Mouse (Mus musculus): ENCODE results near the gene Rab8a.

DNA sequence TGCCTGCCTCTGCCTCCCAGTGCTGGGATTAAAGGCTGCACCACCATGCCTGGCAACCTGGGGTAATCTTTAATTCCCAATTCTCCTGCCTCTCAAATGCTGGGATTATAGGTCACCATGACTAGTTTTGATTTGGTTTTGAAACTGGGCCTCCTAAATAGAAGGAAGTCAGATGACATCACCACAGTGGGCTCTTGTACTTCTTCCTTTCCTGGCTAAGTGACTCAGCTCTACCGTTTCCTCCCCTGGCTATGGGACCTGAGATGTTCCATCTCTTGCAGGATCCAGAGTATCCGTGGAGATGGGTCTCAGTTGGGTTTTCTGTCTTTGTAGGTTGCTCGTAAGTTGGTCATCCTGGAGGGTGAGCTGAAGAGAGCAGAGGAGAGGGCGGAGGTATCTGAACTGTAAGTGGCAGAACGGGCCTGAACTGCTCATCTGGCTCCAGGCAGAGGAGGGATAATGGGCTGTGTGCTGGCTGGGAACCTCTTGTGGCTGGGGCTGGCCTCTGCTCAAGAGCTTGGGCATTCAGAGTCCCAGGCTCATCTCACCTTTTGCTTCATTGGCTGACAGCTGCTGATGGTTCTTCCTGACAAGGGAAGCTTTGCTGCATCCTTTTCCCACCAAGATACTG, 16.5 kb upstream of the Rab8a start:
- TF ChIP-seq POLR2A (IDR thresholded peaks at IDR 0.05; ENCODE audit: borderline replicate concordance, extremely low read depth, low read depth, low read length) (no peak), CTCF (IDR thresholded peaks at IDR 0.05; ENCODE audit: insufficient read depth, low read length) (no peak)
